Mouse (Mus musculus): ENCODE data around the gene Svep1. TPM values are rescaled to one million over a fixed set of nuclear protein-coding genes. Genes with fewer than 3 reads are reported as not detected.

The Svep1 gene
- total and polyA plus RNA-seq, 3 experiments, result not detected

- no peak for TF ChIP-seq RAD21 (IDR thresholded peaks at IDR 0.05; ENCODE audit: low read depth, low read length)
- TF ChIP-seq TCF12 (IDR thresholded peaks at IDR 0.05; ENCODE audit: low read depth, low read length), result no peak
- TF ChIP-seq POLR2A (IDR thresholded peaks at IDR 0.05; ENCODE audit: control insufficient read depth in 1 of 2, insufficient read depth in 1 of 2, low read depth in 1 of 2, low read length in 2 of 2, poor library complexity in 1 of 2), result no peak
- no peak for TF ChIP-seq CHD2 (IDR thresholded peaks at IDR 0.05; ENCODE audit: low read length)
- no peak for TF ChIP-seq NELFE (IDR thresholded peaks at IDR 0.05; ENCODE audit: low read depth, low read length)
- TF ChIP-seq HCFC1 (IDR thresholded peaks at IDR 0.05; ENCODE audit: low read depth, low read length), result no peak
- no peak for TF ChIP-seq ZMIZ1 (IDR thresholded peaks at IDR 0.05; ENCODE audit: low read depth, low read length)
- no peak for TF ChIP-seq MAFK (IDR thresholded peaks at IDR 0.05; ENCODE audit: borderline replicate concordance, low read depth, low read length)
- TF ChIP-seq MYC (IDR thresholded peaks at IDR 0.05; ENCODE audit: low read depth, low read length), result no peak
- no peak for TF ChIP-seq POLR2AphosphoS2 (IDR thresholded peaks at IDR 0.05; ENCODE audit: low read length)
- TF ChIP-seq NRF1 (IDR thresholded peaks at IDR 0.05; ENCODE audit: insufficient read depth, low read depth, low read length, poor library complexity, severe bottlenecking), result no peak
- no peak for TF ChIP-seq CHD1 (IDR thresholded peaks at IDR 0.05; ENCODE audit: low read depth, low read length)
- no peak for TF ChIP-seq USF1 (IDR thresholded peaks at IDR 0.05; ENCODE audit: low read depth, low read length)
- no peak for TF ChIP-seq POLR2AphosphoS5 (IDR thresholded peaks at IDR 0.05; ENCODE audit: borderline replicate concordance, low read depth, low read length)
- no peak for TF ChIP-seq GABPA (IDR thresholded peaks at IDR 0.05; ENCODE audit: low read depth, low read length)
Measured at GRCm38 (mm10) chr4:58170430-58170829, 36.2 kb downstream of the Svep1 start.

GRCm38 (mm10) chr4:58169918-58170317 lies 36.7 kb downstream of the Svep1 start:
- H3K9me3 ChIP-seq (replicated peaks; ENCODE audit: insufficient read depth, low read length), result no peaks in the 10 kb centered on the region
- no peak overlapping the region for H3K4me3 ChIP-seq (ENCODE audit: control insufficient read depth in 1 of 2, insufficient read depth in 1 of 2, low read depth in 2 of 2, low read length in 2 of 2)
- no peaks in the 10 kb centered on the region for H3K27me3 ChIP-seq (ENCODE audit: control insufficient read depth in 1 of 2, insufficient read depth in 2 of 2, low read length in 2 of 2)
- H3K27ac ChIP-seq (ENCODE audit: control insufficient read depth, low read depth, low read length), result no peak overlapping the region
- TF ChIP-seq CHD2 (IDR thresholded peaks at IDR 0.05; ENCODE audit: low read length) (no peak), RAD21 (IDR thresholded peaks at IDR 0.05; ENCODE audit: low read depth, low read length) (no peak)
- H3K36me3 ChIP-seq (ENCODE audit: control insufficient read depth in 1 of 2, insufficient read depth in 2 of 2, low read length in 2 of 2), result no peaks in the 10 kb centered on the region
- no peaks in the 10 kb centered on the region for H3K4me1 ChIP-seq (ENCODE audit: control insufficient read depth in 1 of 2, insufficient read depth in 2 of 2, low read length in 2 of 2)
- no peaks in the 10 kb centered on the region for H3K79me2 ChIP-seq (ENCODE audit: control insufficient read depth, insufficient read depth, low read length, poor library complexity)
- no peak overlapping the region for H3K9ac ChIP-seq (ENCODE audit: control insufficient read depth, low read depth, low read length, poor library complexity, severe bottlenecking)
- DNase-seq (ENCODE audit: low read depth, low spot score), result no peak

More at GRCm38 (mm10) chr4:58170430-58170829, 36.2 kb downstream of the Svep1 start:
- Histone ChIP-seq H3K36me3 (ENCODE audit: control insufficient read depth in 1 of 2, insufficient read depth in 2 of 2, low read length in 2 of 2) (no peaks in the 10 kb centered on the region), H3K4me3 (ENCODE audit: control insufficient read depth in 1 of 2, insufficient read depth in 1 of 2, low read depth in 2 of 2, low read length in 2 of 2) (no peak overlapping the region), H3K27ac (ENCODE audit: control insufficient read depth, low read depth, low read length) (no peak overlapping the region), H3K27me3 (ENCODE audit: control insufficient read depth in 1 of 2, insufficient read depth in 2 of 2, low read length in 2 of 2) (no peaks in the 10 kb centered on the region), H3K79me2 (ENCODE audit: control insufficient read depth, insufficient read depth, low read length, poor library complexity) (no peaks in the 10 kb centered on the region), H3K4me1 (ENCODE audit: control insufficient read depth in 1 of 2, insufficient read depth in 2 of 2, low read length in 2 of 2) (no peaks in the 10 kb centered on the region), H3K9ac (ENCODE audit: control insufficient read depth, low read depth, low read length, poor library complexity, severe bottlenecking) (no peak overlapping the region), H3K9me3 (replicated peaks; ENCODE audit: insufficient read depth, low read length) (no peaks in the 10 kb centered on the region)
- DNase-seq (ENCODE audit: low read depth, low spot score), result no peak

- H3K4me3 ChIP-seq (ENCODE audit: control insufficient read depth in 1 of 2, insufficient read depth in 1 of 2, low read depth in 2 of 2, low read length in 2 of 2), result no peak overlapping the region
- H3K9me3 ChIP-seq (replicated peaks; ENCODE audit: insufficient read depth, low read length), result no peaks in the 10 kb centered on the region
- no peak for DNase-seq (ENCODE audit: low read depth, low spot score)
- TF ChIP-seq CHD1 (IDR thresholded peaks at IDR 0.05; ENCODE audit: low read depth, low read length), result no peak
- H3K27ac ChIP-seq (ENCODE audit: control insufficient read depth, low read depth, low read length), result no peak overlapping the region
- H3K79me2 ChIP-seq (ENCODE audit: control insufficient read depth, insufficient read depth, low read length, poor library complexity), result no peaks in the 10 kb centered on the region
- no peaks in the 10 kb centered on the region for H3K4me1 ChIP-seq (ENCODE audit: control insufficient read depth in 1 of 2, insufficient read depth in 2 of 2, low read length in 2 of 2)
- H3K36me3 ChIP-seq (ENCODE audit: control insufficient read depth in 1 of 2, insufficient read depth in 2 of 2, low read length in 2 of 2), result no peaks in the 10 kb centered on the region
- H3K27me3 ChIP-seq (ENCODE audit: control insufficient read depth in 1 of 2, insufficient read depth in 2 of 2, low read length in 2 of 2), result no peaks in the 10 kb centered on the region
- no peak overlapping the region for H3K9ac ChIP-seq (ENCODE audit: control insufficient read depth, low read depth, low read length, poor library complexity, severe bottlenecking)
Measured at GRCm38 (mm10) chr4:58168366-58168765, 38.3 kb downstream of the Svep1 start.

Data from MEL (cell line).